Mouse (Mus musculus) stomach, postnatal 0 days (tissue): ENCODE results near the gene C1qa.

Experiments
- CTCF ChIP-seq: IDR thresholded peaks from 2 replicates; pipeline ENCODE4 v1.5.1; 2016; ENCODE audit warnings: antibody characterized with exemption, low read depth, mild to moderate bottlenecking, moderate library complexity
- EP300 ChIP-seq: optimal IDR thresholded peaks from 2 replicates; pipeline ENCODE3; 2016; ENCODE audit warnings: antibody characterized with exemption

GRCm38 (mm10) chr4:136917165-136917524 is 18.5 kb upstream of the C1qa start:
- TF ChIP-seq EP300 (no peak), CTCF (no peak)
